Mouse (Mus musculus) hindbrain, embryonic 16.5 days (tissue): Measurements from ENCODE around the gene Slc22a3. TPM values are rescaled to one million over a fixed set of nuclear protein-coding genes. Genes with fewer than 3 reads are reported as not detected.
A peak's percentile ranks its signal among the peaks of the same experiment; 100 is the strongest.

Source experiments
- ATAC-seq: fragments of 200-750 bp; cut with Nextera tagmentation; 2 replicates; pipeline ENCODE4 v1.8.0; 2017; ENCODE audit warnings: moderate TSS enrichment, moderate library complexity
- H3K27ac ChIP-seq: fragments of 300-500 bp; sonication (generic); 2 replicates; pipeline ENCODE4 v1.5.1; 2014; ENCODE audit warnings: low read depth, mild to moderate bottlenecking, control low read depth, low read length, moderate library complexity
- H3K27me3 ChIP-seq: fragments of 300-500 bp; sonication (generic); replicated peaks from 2 replicates; pipeline ENCODE4 v1.6.1; 2014; ENCODE audit warnings: low read length; ENCODE audit not compliant: control insufficient read depth, insufficient read depth
- H3K36me3 ChIP-seq: fragments of 300-500 bp; sonication (generic); 2 replicates; pipeline ENCODE4 v1.6.1; 2014; ENCODE audit warnings: mild to moderate bottlenecking, low read length, moderate library complexity, mixed read lengths; ENCODE audit not compliant: control insufficient read depth, insufficient read depth
- H3K4me1 ChIP-seq: fragments of 300-500 bp; sonication (generic); 2 replicates; pipeline ENCODE4 v1.6.1; 2014; ENCODE audit warnings: low read depth, low read length; ENCODE audit not compliant: control insufficient read depth, insufficient read depth
- H3K4me2 ChIP-seq: fragments of 300-500 bp; sonication (generic); 2 replicates; pipeline ENCODE4 v1.6.1; 2014; ENCODE audit warnings: mild to moderate bottlenecking, low read length, control low read depth, moderate library complexity
- H3K4me3 ChIP-seq: fragments of 300-500 bp; sonication (generic); 2 replicates; pipeline ENCODE4 v1.5.1; 2014; ENCODE audit warnings: mild to moderate bottlenecking, low read length, control low read depth, moderate library complexity
- H3K9ac ChIP-seq: fragments of 300-500 bp; sonication (generic); 2 replicates; pipeline ENCODE4 v1.6.1; 2014; ENCODE audit warnings: low read depth, mild to moderate bottlenecking, control low read depth, low read length, moderate library complexity
- H3K9me3 ChIP-seq: fragments of 300-500 bp; sonication (generic); 2 replicates; pipeline ENCODE4 v1.6.1; 2014; ENCODE audit warnings: mild to moderate bottlenecking, low read length, moderate library complexity; ENCODE audit not compliant: control insufficient read depth
- WGBS: fragments of 180-500 bp; shearing (Covaris S2); extraction: QIAGEN DNeasy Blood & Tissue Kit; methylation state at CpG from one replicate; pipeline ENCODE4 v1.1.7; 2014; 5-methylcytosine and 5-hydroxymethylcytosine counted together
- polyA plus RNA-seq: library from polyadenylated mRNA; unstranded; fragments of >200 nt; fragmentation: Nextera tagmentation; extraction: Ambion mirVana; gene quantifications from 2 replicates; pipeline ENCODE4 v1.2.1, GENCODE M21; 2015

Slc22a3 gene
- polyA plus RNA-seq = 1.9 and 2.9 TPM in 2 replicates

DNA sequence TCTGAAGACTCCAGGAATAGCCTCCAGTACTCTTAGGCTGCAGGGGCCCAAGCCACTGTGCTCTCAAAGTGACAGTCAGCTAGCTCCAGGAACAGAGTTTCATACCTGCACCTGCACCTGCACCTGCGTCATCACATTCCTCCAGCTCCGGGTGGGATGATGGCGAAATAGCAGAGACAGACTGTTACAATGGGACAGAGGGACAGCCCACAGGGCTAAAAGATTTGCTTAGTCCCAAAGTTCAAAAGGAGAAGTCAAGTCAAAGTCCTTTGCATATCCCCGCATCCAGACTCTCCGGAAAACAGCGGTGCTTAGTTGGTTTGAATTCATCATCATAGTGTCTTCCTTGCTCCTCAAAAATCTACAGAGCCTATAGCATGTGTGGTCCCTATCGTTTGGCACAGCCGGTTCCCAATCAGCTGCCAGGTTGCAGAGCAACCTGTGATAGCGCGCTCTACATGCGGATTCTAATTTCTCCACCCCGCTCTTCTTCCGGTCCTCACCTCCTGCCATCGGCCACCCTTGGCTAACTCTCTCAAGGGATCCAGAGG is at the start of gene Slc22a3:
Gene Slc22a3 (minus strand): TSS at position 51 of the 551 bp plus-strand sequence.
- H3K36me3 ChIP-seq = no peaks in the 10 kb centered on the region
- ATAC-seq = peak; percentile 9; the same call in 1 of the 2 replicates
- H3K9me3 ChIP-seq = no peaks in the 10 kb centered on the region
- WGBS = 14% methylated on average over 14 of the region's 14 CpGs
- peak within 1 kb of the TSS; percentile 43 for H3K4me3 ChIP-seq
- H3K27ac ChIP-seq = no peak within 1 kb of the TSS
- H3K4me1 ChIP-seq = peaks cover 4% of the 10 kb centered on the region
- H3K4me2 ChIP-seq = peak within 1 kb of the TSS; percentile 85
- peak within 1 kb of the TSS; percentile 62 for H3K9ac ChIP-seq
- peaks cover 41% of the 10 kb centered on the region for H3K27me3 ChIP-seq

DNA sequence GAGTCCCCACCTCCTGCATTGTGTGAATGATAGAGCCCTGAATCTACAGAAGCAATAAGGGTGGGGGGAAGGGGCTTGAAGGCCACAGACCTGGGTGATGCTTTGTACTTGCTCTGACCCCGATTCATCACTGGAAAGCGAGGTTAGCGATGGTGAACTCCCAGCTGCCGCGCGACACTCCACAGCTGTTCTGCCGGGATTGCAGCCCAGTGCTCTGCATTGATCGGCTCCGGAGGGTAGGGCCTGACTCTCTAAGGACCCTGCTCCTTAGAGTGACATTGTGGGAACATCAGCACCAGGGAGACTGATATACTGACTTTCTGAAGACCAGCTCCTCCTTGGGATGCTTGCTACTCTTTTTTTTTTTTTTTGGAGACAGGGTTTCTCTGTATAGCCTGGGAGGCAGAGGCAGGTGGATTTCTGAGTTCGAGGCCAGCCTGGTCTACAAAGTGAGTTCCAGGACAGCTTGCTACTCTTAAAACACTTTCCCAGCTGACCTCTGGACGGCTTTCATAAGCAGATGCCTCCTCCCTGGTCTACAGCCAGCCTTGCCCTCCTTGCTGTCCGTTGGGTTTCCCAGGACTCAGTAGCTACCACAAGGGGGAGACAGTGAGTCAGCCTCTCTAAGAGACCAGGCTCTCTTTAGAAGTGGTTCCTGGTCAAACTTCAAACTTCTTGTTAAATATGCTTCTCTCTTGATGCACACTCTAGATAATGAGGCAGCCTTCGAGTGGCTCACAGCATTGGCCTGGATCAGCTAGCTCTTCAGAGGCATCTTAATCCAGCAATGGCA is 27.0 kb upstream of the Slc22a3 start:
- 58% methylated on average over 13 of the region's 13 CpGs for WGBS
- H3K27ac ChIP-seq = no peak overlapping the region
- no peaks in the 10 kb centered on the region for H3K27me3 ChIP-seq
- H3K36me3 ChIP-seq = no peaks in the 10 kb centered on the region
- H3K4me2 ChIP-seq = no peak overlapping the region
- H3K4me1 ChIP-seq = no peaks in the 10 kb centered on the region
- H3K9me3 ChIP-seq = no peaks in the 10 kb centered on the region
- H3K4me3 ChIP-seq = no peak overlapping the region
- ATAC-seq = no peak
- H3K9ac ChIP-seq = no peak overlapping the region

- Histone ChIP-seq H3K27me3 (no peaks in the 10 kb centered on the region), H3K9me3 (no peaks in the 10 kb centered on the region), H3K27ac (no peak overlapping the region), H3K36me3 (no peaks in the 10 kb centered on the region), H3K9ac (no peak overlapping the region), H3K4me2 (no peak overlapping the region), H3K4me1 (no peaks in the 10 kb centered on the region), H3K4me3 (no peak overlapping the region)
- WGBS = 39% methylated on average over 5 of the region's 5 CpGs
- no peak for ATAC-seq
Observed at GRCm38 (mm10) chr17:12532115-12532514, 24.6 kb upstream of the Slc22a3 start.

DNA sequence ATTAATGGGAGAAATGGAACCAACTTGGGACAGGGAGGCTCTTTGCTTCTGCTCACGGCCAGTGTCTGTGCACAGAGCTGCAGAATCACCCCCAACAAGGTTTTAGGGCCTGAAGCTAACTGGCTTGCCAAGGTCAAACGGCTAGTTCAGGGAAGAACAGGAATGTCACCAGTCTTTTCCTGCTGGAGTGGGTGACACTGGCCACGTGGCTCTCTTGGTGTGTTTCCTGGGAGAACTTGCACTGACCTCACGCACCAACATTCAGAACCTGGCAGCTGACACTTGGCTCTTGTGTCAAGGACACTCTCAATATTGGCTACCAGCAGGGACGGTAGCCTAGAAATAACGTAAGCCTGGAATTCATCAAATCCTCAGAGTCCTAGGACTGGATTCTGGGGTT is 22.6 kb upstream of the Slc22a3 start:
- no peaks in the 10 kb centered on the region for H3K27me3 ChIP-seq
- WGBS = 75% methylated on average over 6 of the region's 6 CpGs

DNA sequence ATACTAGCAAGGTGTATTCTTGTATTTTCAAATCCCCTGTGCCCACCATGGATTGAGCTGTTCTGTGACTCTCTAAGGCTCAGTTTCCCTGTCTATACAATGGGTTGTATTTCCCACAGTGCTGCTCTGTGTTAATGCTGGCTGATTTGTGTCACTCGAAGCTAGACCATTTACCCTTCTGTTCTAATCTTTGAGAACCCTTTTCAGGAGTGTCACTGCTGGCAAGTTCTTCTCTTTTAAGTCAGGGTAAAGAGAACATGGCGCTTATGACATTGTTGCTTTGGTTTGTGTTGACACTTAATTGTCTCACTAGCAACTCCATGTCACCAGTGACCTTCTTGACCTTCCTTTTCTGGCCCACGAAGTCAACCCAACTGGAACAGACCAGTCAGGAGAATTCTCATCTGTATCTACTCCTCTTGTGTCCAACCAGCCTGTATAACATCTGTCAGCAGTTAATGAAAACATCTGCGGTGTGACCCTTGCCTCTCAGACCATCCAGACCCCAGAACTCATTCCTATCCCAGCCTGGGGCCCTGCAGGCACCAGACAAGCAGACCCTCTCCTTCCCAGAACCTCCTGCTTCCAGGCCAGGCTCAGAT is 22.0 kb upstream of the Slc22a3 start:
- no peaks in the 10 kb centered on the region for H3K36me3 ChIP-seq
- WGBS = 71% methylated on average over 4 of the region's 4 CpGs
- no peaks in the 10 kb centered on the region for H3K9me3 ChIP-seq
- no peak overlapping the region for H3K27ac ChIP-seq
- H3K4me3 ChIP-seq = no peak overlapping the region
- H3K9ac ChIP-seq = no peak overlapping the region
- no peak for ATAC-seq
- H3K4me2 ChIP-seq = no peak overlapping the region
- no peaks in the 10 kb centered on the region for H3K27me3 ChIP-seq
- no peaks in the 10 kb centered on the region for H3K4me1 ChIP-seq

More for the DNA sequence above, 22.6 kb upstream of the Slc22a3 start:
- Histone ChIP-seq H3K9ac (no peak overlapping the region), H3K4me2 (no peak overlapping the region), H3K27ac (no peak overlapping the region), H3K4me1 (no peaks in the 10 kb centered on the region), H3K4me3 (no peak overlapping the region), H3K9me3 (no peaks in the 10 kb centered on the region), H3K36me3 (no peaks in the 10 kb centered on the region)
- ATAC-seq = no peak

GRCm38 (mm10) chr17:12519089-12519488 is 11.6 kb upstream of the Slc22a3 start:
- Histone ChIP-seq H3K9ac (no peak overlapping the region), H3K9me3 (peaks cover 4% of the 10 kb centered on the region; the same call in 1 of the 2 replicates), H3K27ac (no peak overlapping the region), H3K27me3 (no peaks in the 10 kb centered on the region), H3K36me3 (no peaks in the 10 kb centered on the region), H3K4me3 (no peak overlapping the region), H3K4me1 (no peaks in the 10 kb centered on the region), H3K4me2 (no peak overlapping the region)
- 59% methylated on average over 2 of the region's 2 CpGs for WGBS
- ATAC-seq = no peak

GRCm38 (mm10) chr17:12518194-12518593 is 10.7 kb upstream of the Slc22a3 start:
- Histone ChIP-seq H3K9ac (no peak overlapping the region), H3K4me2 (no peak overlapping the region), H3K36me3 (no peaks in the 10 kb centered on the region), H3K4me1 (no peaks in the 10 kb centered on the region), H3K27me3 (no peaks in the 10 kb centered on the region), H3K9me3 (peaks cover 4% of the 10 kb centered on the region; the same call in 1 of the 2 replicates), H3K27ac (no peak overlapping the region), H3K4me3 (no peak overlapping the region)
- 90% methylated on average over 6 of the region's 6 CpGs for WGBS
- no peak for ATAC-seq

DNA sequence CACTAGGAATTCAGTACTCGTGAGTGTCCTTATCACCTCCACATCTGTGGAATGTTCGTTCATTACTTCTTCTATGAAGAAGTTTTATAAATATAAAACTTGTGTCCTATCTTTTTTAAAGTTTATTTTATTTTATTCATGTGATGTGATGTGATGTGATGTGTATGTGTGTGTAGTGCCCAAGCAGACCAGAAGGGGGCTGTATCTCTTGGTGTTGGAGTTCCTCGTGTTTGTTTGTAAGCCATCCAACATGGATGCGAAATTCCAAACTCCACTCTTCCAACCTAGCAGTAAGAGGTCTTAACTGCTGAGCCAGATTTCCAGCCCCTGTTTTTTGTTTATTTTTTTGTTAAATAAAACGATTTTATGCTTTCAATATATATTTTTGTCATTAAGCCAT is 6.5 kb upstream of the Slc22a3 start:
- H3K4me3 ChIP-seq = no peak overlapping the region
- H3K4me2 ChIP-seq = no peak overlapping the region
- H3K36me3 ChIP-seq = no peaks in the 10 kb centered on the region
- no peak overlapping the region for H3K9ac ChIP-seq
- H3K27me3 ChIP-seq = peaks cover 2% of the 10 kb centered on the region
- no peaks in the 10 kb centered on the region for H3K9me3 ChIP-seq
- H3K27ac ChIP-seq = no peak overlapping the region
- H3K4me1 ChIP-seq = no peaks in the 10 kb centered on the region
- ATAC-seq = no peak
- 84% methylated on average over 5 of the region's 5 CpGs for WGBS
